Mouse (Mus musculus) limb, embryonic 13.5 days (tissue): Measurements from ENCODE around the gene Fshr. TPM values are rescaled to one million over a fixed set of nuclear protein-coding genes. Genes with fewer than 3 reads are reported as not detected.

ENCODE experiments used
- ATAC-seq: fragments of 200-750 bp; cut with Nextera tagmentation; 2 replicates; pipeline ENCODE4 v1.8.0; 2017; ENCODE audit warnings: low read depth, moderate number of reproducible peaks, moderate TSS enrichment; ENCODE audit not compliant: low FRiP score
- H3K27ac ChIP-seq: fragments of 300-500 bp; sonication (generic); 2 replicates; pipeline ENCODE4 v1.5.1; 2015; ENCODE audit warnings: inconsistent platforms, mild to moderate bottlenecking, moderate library complexity
- H3K27me3 ChIP-seq: fragments of 300-500 bp; sonication (generic); 2 replicates; pipeline ENCODE4 v1.6.1; 2015; ENCODE audit warnings: mild to moderate bottlenecking, inconsistent platforms
- H3K36me3 ChIP-seq: fragments of 300-500 bp; sonication (generic); 2 replicates; pipeline ENCODE4 v1.6.1; 2015; ENCODE audit warnings: inconsistent platforms, mild to moderate bottlenecking, moderate library complexity
- H3K4me1 ChIP-seq: fragments of 300-500 bp; sonication (generic); 2 replicates; pipeline ENCODE4 v1.6.1; 2015; ENCODE audit warnings: inconsistent platforms
- H3K4me2 ChIP-seq: fragments of 300-500 bp; sonication (generic); replicated peaks from 2 replicates; pipeline ENCODE4 v1.6.1; 2015; ENCODE audit warnings: inconsistent platforms, mild to moderate bottlenecking, moderate library complexity
- H3K4me3 ChIP-seq: fragments of 300-500 bp; sonication (generic); 2 replicates; pipeline ENCODE4 v1.5.1; 2015; ENCODE audit warnings: moderate library complexity, mild to moderate bottlenecking, inconsistent platforms
- H3K9ac ChIP-seq: fragments of 300-500 bp; sonication (generic); 2 replicates; pipeline ENCODE4 v1.6.1; 2015; ENCODE audit warnings: mild to moderate bottlenecking, inconsistent platforms
- H3K9me3 ChIP-seq: fragments of 300-500 bp; sonication (generic); 2 replicates; pipeline ENCODE4 v1.6.1; 2016; ENCODE audit warnings: inconsistent platforms
- WGBS: fragments of 180-500 bp; shearing (Covaris S2); methylation state at CpG from one replicate; pipeline ENCODE4 v1.1.7; 2015; 5-methylcytosine and 5-hydroxymethylcytosine counted together
- polyA plus RNA-seq: library from polyadenylated mRNA; unstranded; fragments of >200 nt; fragmentation: Nextera tagmentation; extraction: Ambion mirVana; gene quantifications from 2 replicates; pipeline ENCODE4 v1.2.1, GENCODE M21; 2015

The Fshr gene
- polyA plus RNA-seq, 1 experiment from 2014 or later, result not detected

- 91% methylated on average over 5 of the region's 5 CpGs for WGBS
- H3K9me3 ChIP-seq, result no peaks in the 10 kb centered on the region
- no peak overlapping the region for H3K27ac ChIP-seq
- ATAC-seq, result no peak
- no peaks in the 10 kb centered on the region for H3K4me1 ChIP-seq
- H3K27me3 ChIP-seq, result no peaks in the 10 kb centered on the region
- H3K36me3 ChIP-seq, result no peaks in the 10 kb centered on the region
- no peak overlapping the region for H3K9ac ChIP-seq
- H3K4me3 ChIP-seq, result no peak overlapping the region
- no peak overlapping the region for H3K4me2 ChIP-seq
Measured at GRCm38 (mm10) chr17:89089692-89090475, 110.6 kb downstream of the Fshr start.

DNA sequence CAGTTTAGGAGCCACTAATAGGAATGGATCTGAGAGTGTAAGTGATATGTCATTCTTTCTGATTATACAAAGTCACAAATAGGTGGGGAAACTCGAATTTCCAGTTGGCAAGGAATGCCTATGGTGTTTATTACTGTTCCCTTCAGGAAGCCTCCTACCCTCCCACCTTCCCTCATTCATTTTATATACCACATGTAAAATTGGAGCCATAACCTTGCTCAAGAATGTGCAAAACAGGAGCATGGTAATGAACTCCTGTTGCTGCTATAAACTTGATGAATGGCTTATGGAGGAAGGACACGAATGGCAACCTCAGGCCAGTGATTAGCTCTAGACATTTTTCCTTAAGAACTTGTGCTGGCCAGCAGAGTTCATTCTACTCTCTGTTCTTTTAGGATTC, 117.6 kb downstream of the Fshr start:
- Histone ChIP-seq H3K36me3 (no peaks in the 10 kb centered on the region), H3K27me3 (no peaks in the 10 kb centered on the region), H3K4me2 (no peak overlapping the region), H3K9ac (no peak overlapping the region), H3K4me1 (peaks cover 8% of the 10 kb centered on the region), H3K27ac (peak overlapping the region; percentile 69; the same call in 1 of the 2 replicates), H3K4me3 (no peak overlapping the region), H3K9me3 (no peaks in the 10 kb centered on the region)
- ATAC-seq, result 0 out of 2 replicates have a peak, but pooled peaks have one; percentile 60
- 8% methylated on average over 2 of the region's 2 CpGs for WGBS

- H3K27ac ChIP-seq, result no peak overlapping the region
- no peaks in the 10 kb centered on the region for H3K9me3 ChIP-seq
- no peak for ATAC-seq
- WGBS, result 79% methylated on average over 5 of the region's 5 CpGs
- H3K9ac ChIP-seq, result no peak overlapping the region
- H3K4me2 ChIP-seq, result no peak overlapping the region
- peaks cover 8% of the 10 kb centered on the region for H3K4me1 ChIP-seq
- H3K27me3 ChIP-seq, result no peaks in the 10 kb centered on the region
- H3K36me3 ChIP-seq, result no peaks in the 10 kb centered on the region
- H3K4me3 ChIP-seq, result no peak overlapping the region
Measured at GRCm38 (mm10) chr17:89079706-89080105, 120.8 kb downstream of the Fshr start.

GRCm38 (mm10) chr17:89064327-89065095, 136.0 kb downstream of the Fshr start:
- no peak overlapping the region for H3K4me2 ChIP-seq
- no peak overlapping the region for H3K9ac ChIP-seq
- H3K9me3 ChIP-seq, result no peaks in the 10 kb centered on the region
- H3K36me3 ChIP-seq, result no peaks in the 10 kb centered on the region
- 60% methylated on average over 3 of the region's 3 CpGs for WGBS
- H3K27me3 ChIP-seq, result no peaks in the 10 kb centered on the region
- no peak overlapping the region for H3K4me3 ChIP-seq
- no peak overlapping the region for H3K27ac ChIP-seq
- no peak for ATAC-seq
- H3K4me1 ChIP-seq, result peaks cover 11% of the 10 kb centered on the region; the same call in 1 of the 2 replicates

GRCm38 (mm10) chr17:89062348-89062949, 138.0 kb downstream of the Fshr start:
- no peaks in the 10 kb centered on the region; the same call in 1 of the 2 replicates for H3K9me3 ChIP-seq
- H3K4me3 ChIP-seq, result no peak overlapping the region
- no peak overlapping the region for H3K27ac ChIP-seq
- no peak overlapping the region for H3K9ac ChIP-seq
- no peaks in the 10 kb centered on the region for H3K36me3 ChIP-seq
- H3K4me1 ChIP-seq, result peaks cover 11% of the 10 kb centered on the region; the same call in 1 of the 2 replicates
- ATAC-seq, result peak; percentile 84
- 55% methylated on average over 8 of the region's 8 CpGs for WGBS
- H3K27me3 ChIP-seq, result no peaks in the 10 kb centered on the region
- no peak overlapping the region for H3K4me2 ChIP-seq

- H3K4me2 ChIP-seq, result no peak overlapping the region
- H3K9ac ChIP-seq, result no peak overlapping the region
- no peak for ATAC-seq
- H3K36me3 ChIP-seq, result no peaks in the 10 kb centered on the region
- no peaks in the 10 kb centered on the region for H3K4me1 ChIP-seq
- no peaks in the 10 kb centered on the region for H3K27me3 ChIP-seq
- 88% methylated on average over 3 of the region's 3 CpGs for WGBS
- no peak overlapping the region for H3K27ac ChIP-seq
- H3K9me3 ChIP-seq, result no peaks in the 10 kb centered on the region
- no peak overlapping the region for H3K4me3 ChIP-seq
Measured at GRCm38 (mm10) chr17:89051031-89051563, 149.4 kb downstream of the Fshr start.

- H3K4me1 ChIP-seq, result no peaks in the 10 kb centered on the region
- 84% methylated on average over 2 of the region's 2 CpGs for WGBS
- no peak overlapping the region for H3K4me2 ChIP-seq
- ATAC-seq, result no peak
- no peaks in the 10 kb centered on the region for H3K27me3 ChIP-seq
- no peak overlapping the region for H3K9ac ChIP-seq
- H3K36me3 ChIP-seq, result no peaks in the 10 kb centered on the region
- no peaks in the 10 kb centered on the region for H3K9me3 ChIP-seq
- no peak overlapping the region for H3K4me3 ChIP-seq
- no peak overlapping the region for H3K27ac ChIP-seq
Measured at GRCm38 (mm10) chr17:89049071-89049470, 151.4 kb downstream of the Fshr start.

DNA sequence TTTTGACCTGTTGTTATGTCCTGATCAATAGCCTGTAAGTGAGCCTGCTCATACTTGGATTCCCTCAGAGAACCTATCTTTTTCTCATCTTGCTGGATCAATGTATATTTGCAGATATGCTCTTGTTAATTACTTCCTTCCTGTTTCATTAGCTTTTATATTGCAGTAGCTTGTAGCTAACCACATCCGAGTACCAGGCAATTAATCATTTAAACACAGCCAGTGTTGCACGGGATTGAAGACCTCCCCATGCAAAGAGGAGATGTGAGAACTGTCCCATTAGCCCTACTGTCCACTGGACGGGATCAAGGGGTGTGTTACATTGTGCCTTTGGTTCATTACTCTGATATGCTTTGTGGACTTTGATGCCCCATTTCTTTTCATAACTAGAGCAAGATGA, 154.5 kb downstream of the Fshr start:
- no peaks in the 10 kb centered on the region for H3K4me1 ChIP-seq
- 49% methylated on average over 3 of the region's 3 CpGs for WGBS
- H3K9me3 ChIP-seq, result no peaks in the 10 kb centered on the region

GRCm38 (mm10) chr17:89036723-89037122, 163.8 kb downstream of the Fshr start:
- Histone ChIP-seq H3K9me3 (no peaks in the 10 kb centered on the region), H3K27me3 (no peaks in the 10 kb centered on the region), H3K36me3 (no peaks in the 10 kb centered on the region), H3K27ac (no peak overlapping the region), H3K4me2 (no peak overlapping the region), H3K9ac (no peak overlapping the region), H3K4me3 (no peak overlapping the region), H3K4me1 (no peaks in the 10 kb centered on the region)
- ATAC-seq, result no peak
- WGBS, result 79% methylated on average over 5 of the region's 5 CpGs

More for the DNA sequence above, 154.5 kb downstream of the Fshr start:
- ATAC-seq, result no peak
- Histone ChIP-seq H3K27me3 (no peaks in the 10 kb centered on the region), H3K4me3 (no peak overlapping the region), H3K27ac (no peak overlapping the region), H3K4me2 (no peak overlapping the region), H3K9ac (no peak overlapping the region), H3K36me3 (no peaks in the 10 kb centered on the region)

- Histone ChIP-seq H3K27me3 (no peaks in the 10 kb centered on the region), H3K9ac (no peak overlapping the region), H3K27ac (no peak overlapping the region), H3K4me1 (no peaks in the 10 kb centered on the region), H3K4me2 (no peak overlapping the region), H3K9me3 (no peaks in the 10 kb centered on the region), H3K4me3 (no peak overlapping the region), H3K36me3 (no peaks in the 10 kb centered on the region)
- no peak for ATAC-seq
- 93% methylated on average over 3 of the region's 3 CpGs for WGBS
Measured at GRCm38 (mm10) chr17:89036049-89036448, 164.4 kb downstream of the Fshr start.

- Histone ChIP-seq H3K9ac (no peak overlapping the region), H3K27me3 (no peaks in the 10 kb centered on the region), H3K27ac (no peak overlapping the region), H3K4me2 (no peak overlapping the region), H3K9me3 (no peaks in the 10 kb centered on the region), H3K4me3 (no peak overlapping the region), H3K4me1 (no peaks in the 10 kb centered on the region), H3K36me3 (no peaks in the 10 kb centered on the region)
- no peak for ATAC-seq
Measured at GRCm38 (mm10) chr17:89034627-89035026, 165.8 kb downstream of the Fshr start.

DNA sequence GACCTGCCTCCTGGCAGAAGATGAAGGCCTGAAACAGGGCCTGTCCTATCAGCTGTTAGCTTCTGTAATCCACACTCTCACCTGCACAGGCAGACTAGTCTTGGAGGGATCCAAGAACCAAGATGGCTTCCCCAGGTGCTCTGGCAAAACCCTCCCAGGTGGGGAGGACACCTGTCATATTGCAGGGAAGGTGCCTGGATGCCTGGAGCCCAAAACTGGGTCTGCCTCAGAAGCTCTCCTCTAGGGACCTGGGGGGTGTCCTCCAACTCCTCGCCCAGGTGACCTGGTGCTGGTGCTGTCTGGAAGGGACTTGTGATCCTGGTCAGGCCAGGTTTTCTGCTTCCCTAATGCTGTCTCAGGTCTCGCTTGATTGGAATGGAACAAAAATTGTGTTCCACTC, 167.5 kb downstream of the Fshr start:
- H3K9ac ChIP-seq, result no peak overlapping the region
- no peak overlapping the region for H3K27ac ChIP-seq
- H3K4me2 ChIP-seq, result no peak overlapping the region
- no peak for ATAC-seq
- 96% methylated on average over 2 of the region's 2 CpGs for WGBS
- H3K4me1 ChIP-seq, result no peaks in the 10 kb centered on the region
- no peaks in the 10 kb centered on the region for H3K27me3 ChIP-seq
- H3K4me3 ChIP-seq, result no peak overlapping the region
- H3K9me3 ChIP-seq, result no peaks in the 10 kb centered on the region
- H3K36me3 ChIP-seq, result no peaks in the 10 kb centered on the region
